Mouse (Mus musculus) CH12.LX (cell line): ENCODE data around the gene Phb2. TPM values are rescaled to one million over a fixed set of nuclear protein-coding genes. Genes with fewer than 3 reads are reported as not detected.

Source experiments
- DNase-seq: peaks from one replicate; pipeline ENCODE4 v3.0.0-alpha.2; 2013; ENCODE audit errors: extremely low read depth
- H3K27ac ChIP-seq: 2 replicates; pipeline ENCODE4 v1.5.1; 2012; ENCODE audit warnings: low read depth, mild to moderate bottlenecking, control low read depth, moderate library complexity; ENCODE audit not compliant: insufficient read depth
- H3K27me3 ChIP-seq: replicated peaks from 2 replicates; pipeline ENCODE3; 2012; ENCODE audit warnings: inconsistent platforms
- H3K36me3 ChIP-seq, 2 experiments: replicated peaks in 1 of 2; 2 replicates each; pipeline versions ENCODE3 to v1.6.1; 2012; ENCODE audit warnings: inconsistent platforms in 1 of 2, low read length in 1 of 2, mild to moderate bottlenecking in 1 of 2, mixed read lengths in 1 of 2, moderate library complexity in 1 of 2; ENCODE audit not compliant: control insufficient read depth in 1 of 2, insufficient read depth in 1 of 2
- H3K4me1 ChIP-seq, 2 experiments: 2 replicates each; pipeline ENCODE4 v1.6.1; 2012; ENCODE audit warnings: inconsistent platforms in 1 of 2, moderate library complexity in 1 of 2; ENCODE audit not compliant: insufficient read depth in 2 of 2, control insufficient read depth in 1 of 2
- H3K4me2 ChIP-seq: 2 replicates; pipeline ENCODE4 v1.6.1; 2012; ENCODE audit warnings: low read depth, mild to moderate bottlenecking, control low read depth; ENCODE audit not compliant: poor library complexity, insufficient read depth, severe bottlenecking
- H3K4me3 ChIP-seq, 3 experiments: fragments of 150-350 bp in 1 of 3; sonication (generic) in 1 of 3; replicated peaks in 1 of 3; 2 replicates each; pipeline versions ENCODE3 to v1.5.1; 2011 to 2012; ENCODE audit warnings: low read depth in 2 of 3, low read length in 2 of 3, mild to moderate bottlenecking in 2 of 3, moderate library complexity in 2 of 3, control low read depth in 1 of 3, improper control_type of control experiment in 1 of 3, inconsistent platforms in 1 of 3, mixed read lengths in 1 of 3; ENCODE audit not compliant: poor library complexity in 1 of 3
- H3K79me2 ChIP-seq: replicated peaks from 2 replicates; pipeline ENCODE4 v1.6.1; 2012; ENCODE audit warnings: mild to moderate bottlenecking, moderate library complexity; ENCODE audit not compliant: control insufficient read depth, poor library complexity, insufficient read depth, severe bottlenecking; ENCODE audit errors: extremely low read depth
- H3K9ac ChIP-seq: 2 replicates; pipeline ENCODE4 v1.6.1; 2012; ENCODE audit warnings: low read depth, mild to moderate bottlenecking, control low read depth, moderate library complexity; ENCODE audit not compliant: insufficient read depth
- H3K9me3 ChIP-seq: replicated peaks from 2 replicates; pipeline ENCODE3; 2012; ENCODE audit warnings: low read length, inconsistent platforms, mixed read lengths
- CHD1 ChIP-seq: IDR thresholded peaks from 2 replicates; pipeline ENCODE4 v1.6.1; 2012; ENCODE audit warnings: low read depth, low read length, improper control_type of control experiment, inconsistent platforms
- CHD2 ChIP-seq: IDR thresholded peaks from 2 replicates; pipeline ENCODE4 v1.6.1; 2011; ENCODE audit warnings: low read length, improper control_type of control experiment
- CTCF ChIP-seq, 2 experiments: IDR thresholded peaks in 1 of 2; conservative IDR thresholded peaks in 1 of 2; 2 replicates each; pipeline ENCODE4 v1.5.1; 2011 to 2012; ENCODE audit warnings: low read depth in 2 of 2, low read length in 2 of 2, improper control_type of control experiment in 1 of 2, inconsistent platforms in 1 of 2, mild to moderate bottlenecking in 1 of 2, moderate library complexity in 1 of 2
- ELF1 ChIP-seq: IDR thresholded peaks from 2 replicates; pipeline ENCODE4 v1.6.1; 2014; ENCODE audit warnings: low read depth, mild to moderate bottlenecking, inconsistent platforms, low read length, improper control_type of control experiment
- EP300 ChIP-seq: IDR thresholded peaks from 2 replicates; pipeline ENCODE4 v1.6.1; 2011; ENCODE audit warnings: low read length, improper control_type of control experiment
- IRF4 ChIP-seq: IDR thresholded peaks from 2 replicates; pipeline ENCODE4 v1.6.1; 2014; ENCODE audit warnings: low read depth, mild to moderate bottlenecking, inconsistent platforms, low read length, improper control_type of control experiment
- JUN ChIP-seq: IDR thresholded peaks from 2 replicates; pipeline ENCODE4 v1.6.1; 2011; ENCODE audit warnings: low read depth, mild to moderate bottlenecking, low read length, improper control_type of control experiment, moderate library complexity; ENCODE audit not compliant: insufficient read depth
- MAFK ChIP-seq: IDR thresholded peaks from 2 replicates; pipeline ENCODE4 v1.6.1; 2011; ENCODE audit warnings: low read length, improper control_type of control experiment; ENCODE audit not compliant: insufficient replicate concordance
- MAX ChIP-seq: IDR thresholded peaks from 2 replicates; pipeline ENCODE4 v1.6.1; 2011; ENCODE audit warnings: low read length, improper control_type of control experiment
- MAZ ChIP-seq: IDR thresholded peaks from 2 replicates; pipeline ENCODE4 v1.6.1; 2012; ENCODE audit warnings: low read depth, mild to moderate bottlenecking, inconsistent platforms, low read length, improper control_type of control experiment, moderate library complexity
- MEF2A ChIP-seq: IDR thresholded peaks from 2 replicates; pipeline ENCODE4 v1.6.1; 2014; ENCODE audit warnings: low read depth, mild to moderate bottlenecking, inconsistent platforms, low read length, improper control_type of control experiment, borderline replicate concordance
- MXI1 ChIP-seq: IDR thresholded peaks from 2 replicates; pipeline ENCODE4 v1.6.1; 2011; ENCODE audit warnings: mild to moderate bottlenecking, low read depth, low read length, improper control_type of control experiment
- NRF1 ChIP-seq: IDR thresholded peaks from 2 replicates; pipeline ENCODE4 v1.6.1; 2014; ENCODE audit warnings: low read depth, mild to moderate bottlenecking, inconsistent platforms, low read length, improper control_type of control experiment, moderate library complexity
- PAX5 ChIP-seq: IDR thresholded peaks from 2 replicates; pipeline ENCODE4 v1.6.1; 2012; ENCODE audit warnings: low read length, inconsistent platforms, mixed read lengths
- POLR2A ChIP-seq: IDR thresholded peaks from 2 replicates; pipeline ENCODE4 v1.6.1; 2011; ENCODE audit warnings: low read depth, mild to moderate bottlenecking, improper control_type of control experiment, low read length
- POLR2AphosphoS2 ChIP-seq: IDR thresholded peaks from 2 replicates; pipeline ENCODE4 v1.6.1; 2011; ENCODE audit warnings: low read depth, low read length, improper control_type of control experiment
- RAD21 ChIP-seq: IDR thresholded peaks from 2 replicates; pipeline ENCODE4 v1.6.1; 2011; ENCODE audit warnings: low read depth, mild to moderate bottlenecking, low read length, improper control_type of control experiment, moderate library complexity
- RCOR1 ChIP-seq: conservative IDR thresholded peaks from 2 replicates; pipeline ENCODE4 v1.6.1; 2012; ENCODE audit warnings: low read depth, mild to moderate bottlenecking, inconsistent platforms, low read length, improper control_type of control experiment
- UBTF ChIP-seq: IDR thresholded peaks from 2 replicates; pipeline ENCODE4 v1.6.1; 2012; ENCODE audit warnings: low read depth, mild to moderate bottlenecking, inconsistent platforms, low read length, improper control_type of control experiment, moderate library complexity
- USF1 ChIP-seq: IDR thresholded peaks from 2 replicates; pipeline ENCODE4 v1.6.1; 2014; ENCODE audit warnings: low read depth, mild to moderate bottlenecking, inconsistent platforms, low read length, improper control_type of control experiment
- ZC3H11A ChIP-seq: IDR thresholded peaks from 2 replicates; pipeline ENCODE4 v1.6.1; 2012; ENCODE audit warnings: low read depth, mild to moderate bottlenecking, inconsistent platforms, low read length, improper control_type of control experiment
- ZKSCAN1 ChIP-seq: IDR thresholded peaks from 2 replicates; pipeline ENCODE4 v1.6.1; 2012; ENCODE audit warnings: low read depth, inconsistent platforms, low read length, improper control_type of control experiment, borderline replicate concordance
- ZNF384 ChIP-seq: IDR thresholded peaks from 2 replicates; pipeline ENCODE4 v1.6.1; 2012; ENCODE audit warnings: low read depth, low read length, improper control_type of control experiment, inconsistent platforms
- dilution Hi-C: fragments of 300-500 bp; cut with MboI; formaldehyde crosslinking; loops from 2 replicates; pipeline ENCODE4 v1.14.3; 2020; ENCODE audit warnings: low sequenced_read_pairs; ENCODE audit not compliant: extremely low pct_unique_long_range_greater_than_20kb, extremely low pct_ligation_motif_present
- in situ Hi-C: fragments of 300-500 bp; cut with MboI; formaldehyde crosslinking; loops from 3 replicates; pipeline ENCODE4 v1.14.3; 2019; ENCODE audit warnings: low sequenced_read_pairs, low pct_ligation_motif_present, low pct_unique_long_range_greater_than_20kb, mixed read lengths
- polyA plus RNA-seq: library from polyadenylated mRNA; unstranded; fragments of >175 nt; gene quantifications from 2 replicates; pipeline ENCODE4 v1.2.1, GENCODE M21; 2012; ENCODE audit warnings: low read depth; ENCODE audit not compliant: insufficient read length
- total RNA-seq, 2 experiments: library from RNA; depleted of rRNA; stranded (reverse); fragments of 300-350 nt in 1 of 2; fragments of >200 nt in 1 of 2; gene quantifications; 2 replicates each; pipeline ENCODE4 v1.2.3; 2012 to 2014

The Phb2 gene
- total and polyA plus RNA-seq, 3 experiments: 380 to 694 (median 440) TPM

- Histone ChIP-seq H3K36me3 (peaks cover 15 to 78% of the 10 kb centered on the region in 2 experiments), H3K27me3 (no peaks in the 10 kb centered on the region), H3K4me3 (no peak overlapping the region), H3K9ac (no peak overlapping the region), H3K79me2 (peaks cover 8% of the 10 kb centered on the region; the same call in 1 of the 2 replicates), H3K4me1 (peaks cover 2 to 8% of the 10 kb centered on the region in 2 experiments; a peak in 2 of 4 replicates), H3K9me3 (no peaks in the 10 kb centered on the region), H3K27ac (no peak overlapping the region), H3K4me2 (no peak overlapping the region)
- in situ Hi-C loops: no loop called here
- dilution Hi-C loops: no loop called here
- TF ChIP-seq PAX5 (no peak), ZNF384 (no peak), CHD2 (no peak), POLR2AphosphoS2 (no peak), MAFK (no peak), CHD1 (no peak), USF1 (no peak), CTCF (conservative IDR thresholded peaks at IDR 0.05 in 1 of 2, IDR thresholded peaks at IDR 0.05 in 1 of 2; ENCODE audit: low read depth in 2 of 2, low read length in 2 of 2) (no peak), ELF1 (no peak), MAX (no peak)
- DNase-seq: no peak
Measured at GRCm38 (mm10) chr6:124674591-124674990, 37.5 kb upstream of the Phb2 start.

- Histone ChIP-seq H3K4me3 (no peak overlapping the region), H3K79me2 (peaks cover 8% of the 10 kb centered on the region; the same call in 1 of the 2 replicates), H3K27me3 (no peaks in the 10 kb centered on the region), H3K36me3 (peaks cover 12 to 68% of the 10 kb centered on the region in 2 experiments), H3K9me3 (no peaks in the 10 kb centered on the region), H3K9ac (no peak overlapping the region), H3K4me2 (no peak overlapping the region), H3K27ac (no peak overlapping the region), H3K4me1 (peaks cover 2 to 9% of the 10 kb centered on the region in 2 experiments; a peak in 2 of 4 replicates)
- DNase-seq: no peak
- TF ChIP-seq MAZ (no peak), USF1 (no peak), ZC3H11A (no peak), ELF1 (no peak), CHD1 (no peak), IRF4 (no peak), MXI1 (no peak), RAD21 (no peak), CHD2 (no peak), MEF2A (no peak), UBTF (no peak), JUN (no peak), POLR2A (no peak), RCOR1 (no peak), ZKSCAN1 (no peak), EP300 (no peak), ZNF384 (no peak), NRF1 (no peak)
- in situ Hi-C loops (no loop called here), dilution Hi-C loops (no loop called here)
Measured at GRCm38 (mm10) chr6:124676171-124676570, 36.0 kb upstream of the Phb2 start.
